Mouse (Mus musculus) limb, embryonic 11.5 days (tissue): Measurements from ENCODE around the gene Cadm1. TPM values are rescaled to one million over a fixed set of nuclear protein-coding genes. Genes with fewer than 3 reads are reported as not detected.
A peak's percentile ranks its signal among the peaks of the same experiment; 100 is the strongest.

Source experiments
- ATAC-seq: fragments of 200-750 bp; cut with Nextera tagmentation; 2 replicates; pipeline ENCODE4 v1.8.0; 2017; ENCODE audit warnings: low read depth; ENCODE audit not compliant: insufficient number of reproducible peaks, low FRiP score, low TSS enrichment
- DNase-seq: peaks from one replicate; pipeline ENCODE4 v3.0.0-alpha.2; 2015; ENCODE audit warnings: low spot score
- H3K27ac ChIP-seq: fragments of 300-500 bp; sonication (generic); replicated peaks from 2 replicates; pipeline ENCODE4 v1.5.1; 2014; ENCODE audit warnings: low read depth, mild to moderate bottlenecking, low read length
- H3K27me3 ChIP-seq: fragments of 300-500 bp; sonication (generic); 2 replicates; pipeline ENCODE4 v1.6.1; 2014; ENCODE audit warnings: mild to moderate bottlenecking, low read length, mixed read lengths; ENCODE audit not compliant: control insufficient read depth, insufficient read depth
- H3K36me3 ChIP-seq: fragments of 300-500 bp; sonication (generic); 2 replicates; pipeline ENCODE4 v1.6.1; 2014; ENCODE audit warnings: mild to moderate bottlenecking, low read length, moderate library complexity, mixed read lengths; ENCODE audit not compliant: control insufficient read depth, insufficient read depth
- H3K4me1 ChIP-seq: fragments of 300-500 bp; sonication (generic); 2 replicates; pipeline ENCODE4 v1.6.1; 2014; ENCODE audit warnings: low read length, mixed read lengths; ENCODE audit not compliant: control insufficient read depth, insufficient read depth
- H3K4me2 ChIP-seq: fragments of 300-500 bp; sonication (generic); 2 replicates; pipeline ENCODE4 v1.6.1; 2014; ENCODE audit warnings: low read depth, mild to moderate bottlenecking, moderate library complexity; ENCODE audit not compliant: severe bottlenecking
- H3K4me3 ChIP-seq: fragments of 300-500 bp; sonication (generic); 2 replicates; pipeline ENCODE4 v1.5.1; 2014; ENCODE audit warnings: low read depth, low read length
- H3K9ac ChIP-seq: fragments of 300-500 bp; sonication (generic); 2 replicates; pipeline ENCODE4 v1.6.1; 2014; ENCODE audit warnings: mild to moderate bottlenecking, low read length
- H3K9me3 ChIP-seq: fragments of 300-500 bp; sonication (generic); 2 replicates; pipeline ENCODE4 v1.6.1; 2016; ENCODE audit warnings: low read length; ENCODE audit not compliant: control insufficient read depth
- WGBS: fragments of 180-500 bp; shearing (Covaris S2); extraction: QIAGEN DNeasy Blood & Tissue Kit; methylation state at CpG from one replicate; pipeline ENCODE4 v1.1.7; 2014; 5-methylcytosine and 5-hydroxymethylcytosine counted together
- polyA plus RNA-seq: library from polyadenylated mRNA; unstranded; fragments of >200 nt; fragmentation: Nextera tagmentation; extraction: Ambion mirVana; gene quantifications from 2 replicates; pipeline ENCODE4 v1.2.1, GENCODE M21; 2014

Gene Cadm1
- polyA plus RNA-seq, 1 experiment from 2014 or later: 57.3 TPM

DNA sequence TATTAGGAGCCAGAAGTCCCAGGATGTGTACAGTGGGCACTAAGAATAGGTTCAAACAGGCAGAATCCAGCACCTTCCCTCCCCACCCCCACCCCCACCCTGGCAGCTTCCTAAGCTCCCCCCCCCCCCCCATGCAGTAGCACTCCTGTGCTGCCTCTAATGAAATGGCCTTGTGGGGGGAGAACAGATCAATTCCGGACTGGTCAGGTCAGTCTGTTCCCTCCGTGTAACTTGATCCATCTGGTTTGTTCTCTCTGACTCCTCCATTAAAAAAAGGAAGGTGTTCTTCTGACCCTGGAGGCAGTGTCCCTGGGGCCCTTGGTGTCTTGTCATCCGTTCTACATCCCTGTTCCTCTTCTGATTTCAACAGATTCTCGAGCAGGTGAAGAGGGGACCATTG lies 317.8 kb downstream of the Cadm1 start:
- Histone ChIP-seq H3K27me3 (no peaks in the 10 kb centered on the region), H3K9ac (no peak overlapping the region), H3K36me3 (no peaks in the 10 kb centered on the region), H3K9me3 (no peaks in the 10 kb centered on the region), H3K4me1 (peaks cover 17% of the 10 kb centered on the region), H3K4me3 (no peak overlapping the region), H3K27ac (no peak overlapping the region), H3K4me2 (peak overlapping the region; percentile 3; the same call in 1 of the 2 replicates)
- no peak for ATAC-seq
- 3% methylated on average over 4 of the region's 4 CpGs for WGBS
- no peak for DNase-seq

DNA sequence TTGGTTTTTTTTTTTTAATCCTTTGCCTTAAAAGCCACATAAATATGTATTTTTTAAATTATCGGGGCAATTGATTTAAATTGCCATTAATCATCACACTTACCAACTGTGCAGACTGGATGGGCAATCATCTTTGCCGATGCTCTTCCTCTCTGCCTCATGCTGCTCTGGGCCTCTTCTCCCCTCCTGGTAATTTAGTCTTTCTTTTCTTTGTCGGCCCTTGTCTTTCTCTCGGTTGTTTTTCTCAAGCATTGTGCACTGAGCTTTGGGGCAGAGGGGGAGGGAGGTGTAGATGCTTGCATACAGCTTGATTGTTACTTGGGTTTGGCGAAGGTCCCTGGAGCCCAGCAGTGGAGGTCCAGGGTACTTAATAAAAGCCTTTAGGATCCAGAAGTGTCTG lies 318.8 kb downstream of the Cadm1 start:
- no peak for ATAC-seq
- H3K9ac ChIP-seq: no peak overlapping the region
- no peak overlapping the region for H3K4me3 ChIP-seq
- no peaks in the 10 kb centered on the region for H3K27me3 ChIP-seq
- no peaks in the 10 kb centered on the region for H3K9me3 ChIP-seq
- H3K4me2 ChIP-seq: no peak overlapping the region
- peaks cover 17% of the 10 kb centered on the region for H3K4me1 ChIP-seq
- 53% methylated on average over 5 of the region's 5 CpGs for WGBS
- DNase-seq: no peak
- no peak overlapping the region for H3K27ac ChIP-seq
- no peaks in the 10 kb centered on the region for H3K36me3 ChIP-seq

DNA sequence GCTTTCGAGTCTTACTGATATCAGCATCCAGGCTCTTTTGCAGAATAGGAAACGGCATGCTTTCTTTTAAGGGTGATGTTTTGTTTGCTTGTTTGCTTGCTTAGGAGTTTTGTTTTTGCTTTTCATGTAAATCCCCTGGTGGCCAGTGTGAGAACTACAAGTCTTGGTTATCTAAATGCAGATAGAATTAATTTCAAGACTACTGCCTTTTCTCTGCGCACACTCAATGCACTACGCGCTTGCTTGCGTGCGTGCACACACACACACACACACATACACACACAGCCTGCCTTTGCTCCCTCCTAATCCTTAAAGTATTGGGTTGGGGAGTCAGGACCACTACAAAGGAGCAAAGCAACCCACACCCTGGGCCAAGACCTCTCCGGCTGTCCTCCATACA lies 326.3 kb downstream of the Cadm1 start:
- H3K4me1 ChIP-seq: peaks cover 5% of the 10 kb centered on the region; the same call in 1 of the 2 replicates
- 89% methylated on average over 8 of the region's 8 CpGs for WGBS

DNA sequence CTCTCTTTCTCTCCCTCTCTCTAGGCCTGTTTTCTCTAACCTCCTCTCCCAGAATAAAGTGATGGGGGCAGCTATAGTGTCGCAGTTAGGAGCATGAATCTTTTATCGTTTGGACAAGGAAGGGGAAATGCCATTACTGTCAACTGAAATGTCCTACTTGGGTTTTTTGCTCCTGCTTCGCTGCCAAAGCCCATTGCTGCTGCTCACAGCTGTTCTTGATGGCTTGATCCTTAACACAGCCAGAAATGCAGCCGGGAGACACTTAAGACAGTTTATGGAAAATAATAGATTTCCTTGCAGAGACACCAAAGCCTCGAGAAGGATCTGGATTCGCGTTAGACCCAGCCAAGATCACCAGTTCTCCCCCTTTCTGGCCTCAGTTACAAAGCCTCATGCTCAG lies 327.3 kb downstream of the Cadm1 start:
- no peak overlapping the region for H3K27ac ChIP-seq
- 87% methylated on average over 7 of the region's 7 CpGs for WGBS
- no peak for DNase-seq
- H3K36me3 ChIP-seq: no peaks in the 10 kb centered on the region
- no peak overlapping the region for H3K4me3 ChIP-seq
- no peak overlapping the region for H3K9ac ChIP-seq
- H3K27me3 ChIP-seq: no peaks in the 10 kb centered on the region
- no peaks in the 10 kb centered on the region for H3K9me3 ChIP-seq
- ATAC-seq: no peak
- H3K4me1 ChIP-seq: peaks cover 13% of the 10 kb centered on the region
- H3K4me2 ChIP-seq: no peak overlapping the region

More for the DNA sequence above, 326.3 kb downstream of the Cadm1 start:
- H3K36me3 ChIP-seq: no peaks in the 10 kb centered on the region
- no peak overlapping the region for H3K27ac ChIP-seq
- no peak overlapping the region for H3K4me2 ChIP-seq
- no peak overlapping the region for H3K4me3 ChIP-seq
- H3K9me3 ChIP-seq: no peaks in the 10 kb centered on the region
- H3K9ac ChIP-seq: no peak overlapping the region
- DNase-seq: peak; percentile 53
- H3K27me3 ChIP-seq: no peaks in the 10 kb centered on the region
- no peak for ATAC-seq

DNA sequence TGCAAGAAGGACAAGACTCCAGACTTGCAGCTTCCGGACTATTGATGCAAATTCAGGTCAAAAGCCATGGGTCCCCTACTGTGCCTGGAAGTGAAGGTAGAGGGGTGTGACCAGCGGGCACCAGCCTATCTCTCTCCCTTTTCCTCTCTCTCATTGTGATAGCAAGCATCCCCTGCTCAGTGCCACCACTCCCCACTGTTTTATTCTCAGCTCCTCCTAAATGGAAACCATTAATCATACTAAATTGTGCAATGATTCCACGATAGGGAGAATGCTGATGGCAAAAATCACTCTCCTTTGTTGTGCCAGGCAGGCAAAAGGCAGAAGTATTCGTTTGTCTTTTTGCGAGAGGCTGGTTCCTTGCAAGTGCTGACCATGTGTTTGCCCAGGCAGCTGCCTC lies 328.2 kb downstream of the Cadm1 start:
- H3K9me3 ChIP-seq: no peaks in the 10 kb centered on the region

DNA sequence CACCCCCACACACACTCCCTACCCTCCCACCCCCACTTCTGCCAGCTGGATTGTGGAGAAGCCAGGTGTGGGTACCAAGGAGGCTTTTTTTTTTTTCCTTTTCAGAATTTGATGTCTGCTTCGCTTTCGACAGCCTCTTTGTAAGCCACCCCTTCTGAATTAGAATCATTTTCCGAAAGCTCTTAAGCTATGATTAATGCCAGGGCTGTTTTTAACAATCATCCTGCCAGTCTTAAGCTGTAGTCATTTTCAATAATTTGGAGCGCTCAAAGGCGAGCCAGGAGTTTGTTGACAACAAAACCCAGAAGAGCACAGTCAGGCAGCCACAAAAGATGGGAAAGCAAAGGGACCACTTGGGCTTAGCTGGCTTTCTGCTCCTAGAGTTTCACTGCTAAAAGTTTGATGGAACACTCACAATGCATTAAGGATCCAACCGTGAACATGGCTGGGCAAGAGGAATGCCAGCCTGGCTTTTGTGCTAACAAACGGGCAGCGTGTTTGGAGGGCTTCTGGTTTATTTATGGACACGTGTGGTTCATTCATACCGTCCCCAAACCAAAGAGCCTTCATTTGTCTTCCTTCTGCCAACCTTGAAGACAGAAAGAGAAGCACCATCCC lies 328.9 kb downstream of the Cadm1 start:
- H3K4me3 ChIP-seq: no peak overlapping the region
- H3K36me3 ChIP-seq: no peaks in the 10 kb centered on the region
- no peaks in the 10 kb centered on the region for H3K27me3 ChIP-seq
- 71% methylated on average over 10 of the region's 10 CpGs for whole genome bisulfite sequencing
- H3K4me2 ChIP-seq: no peak overlapping the region
- no peak overlapping the region for H3K9ac ChIP-seq
- DNase-seq: no peak
- no peak overlapping the region for H3K27ac ChIP-seq
- peaks cover 13% of the 10 kb centered on the region for H3K4me1 ChIP-seq
- H3K9me3 ChIP-seq: no peaks in the 10 kb centered on the region
- no peak for ATAC-seq

More for the DNA sequence above, 328.2 kb downstream of the Cadm1 start:
- Histone ChIP-seq H3K4me1 (peaks cover 13% of the 10 kb centered on the region), H3K27me3 (no peaks in the 10 kb centered on the region), H3K36me3 (no peaks in the 10 kb centered on the region), H3K9ac (no peak overlapping the region), H3K4me3 (no peak overlapping the region), H3K4me2 (no peak overlapping the region), H3K27ac (no peak overlapping the region)
- WGBS: 68% methylated on average over 5 of the region's 5 CpGs
- ATAC-seq (no peak), DNase-seq (no peak)

DNA sequence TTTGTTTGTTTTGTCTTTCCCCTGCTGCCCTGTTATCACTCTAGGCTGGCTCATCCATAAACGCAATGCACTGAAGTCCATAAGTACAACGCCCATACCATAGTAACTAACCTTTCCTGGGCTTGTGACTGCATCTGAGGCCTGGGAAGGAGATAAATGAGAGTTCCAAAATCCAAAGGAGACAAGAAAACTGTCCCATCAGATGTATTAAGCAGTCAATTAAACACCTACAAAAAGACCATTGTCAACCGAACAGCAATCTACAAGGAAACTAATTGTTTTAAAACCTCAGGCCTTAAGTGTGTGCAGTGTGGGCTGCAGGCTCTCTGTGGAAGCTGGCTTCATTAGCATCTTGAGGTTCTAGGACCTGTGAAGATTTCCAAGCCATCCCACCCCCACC lies 331.0 kb downstream of the Cadm1 start:
- peaks cover 21% of the 10 kb centered on the region for H3K4me1 ChIP-seq
- no peak overlapping the region for H3K4me2 ChIP-seq
- no peaks in the 10 kb centered on the region for H3K9me3 ChIP-seq
- H3K27me3 ChIP-seq: no peaks in the 10 kb centered on the region
- no peak overlapping the region for H3K27ac ChIP-seq
- ATAC-seq: no peak
- H3K9ac ChIP-seq: no peak overlapping the region
- 75% methylated on average over 3 of the region's 3 CpGs for WGBS
- no peak for DNase-seq
- no peak overlapping the region for H3K4me3 ChIP-seq
- H3K36me3 ChIP-seq: no peaks in the 10 kb centered on the region

DNA sequence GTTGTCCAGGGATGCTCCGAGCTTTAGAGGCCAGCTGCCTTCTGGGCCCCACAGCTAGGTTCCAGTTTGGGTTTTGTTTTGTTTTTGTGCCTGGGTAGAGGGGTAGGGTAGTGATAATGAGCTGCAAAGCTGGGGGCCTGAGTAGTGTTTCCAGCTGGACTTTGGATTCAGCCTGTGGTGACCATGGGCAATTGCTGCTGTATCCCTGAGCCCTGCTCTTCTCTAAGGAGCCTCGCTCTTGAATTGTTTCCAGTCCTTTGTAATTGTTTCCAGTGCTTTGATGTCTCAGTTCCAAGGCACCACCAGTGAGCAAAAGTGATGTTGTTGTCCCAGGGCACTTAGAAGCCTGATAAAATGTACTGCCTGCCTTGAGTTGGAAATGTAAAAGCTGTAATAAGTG lies 331.8 kb downstream of the Cadm1 start:
- ATAC-seq: no peak
- no peak overlapping the region for H3K4me2 ChIP-seq
- no peaks in the 10 kb centered on the region for H3K9me3 ChIP-seq
- H3K27me3 ChIP-seq: no peaks in the 10 kb centered on the region
- H3K36me3 ChIP-seq: no peaks in the 10 kb centered on the region
- H3K9ac ChIP-seq: no peak overlapping the region
- no peak overlapping the region for H3K4me3 ChIP-seq
- 39% methylated on average over 2 of the region's 2 CpGs for WGBS
- no peak overlapping the region; the same call in 1 of the 2 replicates for H3K27ac ChIP-seq
- no peak for DNase-seq
- peaks cover 27% of the 10 kb centered on the region for H3K4me1 ChIP-seq

DNA sequence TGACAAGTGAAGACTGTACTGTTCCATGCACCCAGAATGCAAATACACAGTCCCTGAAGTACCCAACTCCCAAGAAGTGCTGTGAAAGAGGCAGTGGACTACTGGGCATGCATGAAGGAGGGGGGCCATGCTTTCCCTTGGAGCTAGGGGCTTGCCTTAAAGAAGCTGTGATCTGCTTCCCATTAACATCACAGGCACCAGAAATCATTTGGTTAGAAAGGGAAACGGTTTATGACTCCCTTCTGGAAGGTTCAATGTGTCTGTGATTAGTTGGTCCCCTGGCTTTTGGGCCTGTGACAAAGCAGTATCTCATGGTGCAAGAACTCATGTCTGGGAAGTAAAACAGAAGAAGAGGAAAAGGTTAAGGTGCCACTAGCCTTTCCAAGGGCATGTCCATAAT lies 336.0 kb downstream of the Cadm1 start:
- Histone ChIP-seq H3K9me3 (no peaks in the 10 kb centered on the region), H3K4me1 (peaks cover 26% of the 10 kb centered on the region), H3K9ac (no peak overlapping the region), H3K4me3 (no peak overlapping the region), H3K4me2 (no peak overlapping the region), H3K27me3 (no peaks in the 10 kb centered on the region), H3K27ac (no peak overlapping the region), H3K36me3 (no peaks in the 10 kb centered on the region)
- no peak for ATAC-seq
- peak; percentile 51 for DNase-seq
- 7% methylated on average over 1 of the region's 1 CpGs for WGBS
